Mouse (Mus musculus) ES-Bruce4 (cell line): Measurements from ENCODE around the gene Cd7.
A peak's percentile ranks its signal among the peaks of the same experiment; 100 is the strongest.

Experiments used
- CTCF ChIP-seq: IDR thresholded peaks from one replicate; pipeline ENCODE4 v1.8.1; 2011; ENCODE audit warnings: low read depth, low read length
- EP300 ChIP-seq: IDR thresholded peaks from 2 replicates; pipeline ENCODE4 v1.6.1; 2011; ENCODE audit warnings: low read depth, low read length; ENCODE audit not compliant: insufficient read depth
- POLR2A ChIP-seq: IDR thresholded peaks from one replicate; pipeline ENCODE4 v1.8.1; 2011; ENCODE audit warnings: low read length; ENCODE audit not compliant: insufficient read depth

DNA sequence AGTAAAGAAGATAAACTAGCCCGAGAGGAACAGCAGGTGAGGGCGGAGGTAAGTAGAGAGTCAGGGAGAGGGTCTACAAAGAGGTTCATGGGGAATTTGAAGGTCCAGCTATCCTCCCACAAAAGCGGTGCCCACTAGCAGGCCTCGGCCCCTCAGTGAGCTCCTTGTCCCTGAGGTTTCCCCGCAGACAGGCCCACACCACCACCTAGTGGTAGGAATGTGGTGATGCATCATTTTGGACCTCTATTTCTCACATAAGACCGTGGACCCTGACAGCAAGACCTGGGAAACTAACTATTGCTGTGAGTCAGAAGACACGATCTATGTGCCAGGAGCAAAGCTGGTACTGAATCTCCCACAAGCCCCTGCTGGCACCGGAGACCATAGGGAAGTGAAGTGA is 14.3 kb upstream of the Cd7 start:
- TF ChIP-seq CTCF (peak; percentile 78), POLR2A (no peak), EP300 (no peak)
